Comparison of ENCODE assay signal across 1 mouse cellular context in the genomic region with DNA sequence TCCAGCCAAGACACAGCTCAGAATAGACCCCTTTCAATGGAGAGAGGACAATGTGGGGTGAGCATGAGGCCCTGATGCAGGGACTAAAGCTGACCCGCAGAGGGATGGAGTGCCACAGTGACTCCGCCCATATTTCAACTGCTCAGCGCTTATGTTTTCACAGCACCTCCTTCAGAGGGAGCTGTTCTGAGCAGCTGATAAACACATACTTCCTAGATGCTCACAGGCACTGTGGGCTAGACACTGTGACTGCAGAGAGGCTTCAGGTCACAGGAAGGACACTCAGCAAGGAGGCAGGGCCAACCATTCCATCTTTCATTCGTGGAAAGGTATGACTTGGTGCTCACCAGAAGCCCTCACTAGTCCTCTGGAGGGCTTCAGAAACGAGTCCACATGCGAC.
TF ChIP-seq lines count a peak whose summit lies in the region.

No protein-coding gene starts in this region.

TF ChIP-seq in CH12.LX, 34 proteins besides CTCF, POLR2A, EP300 and RAD21 (continued from another document):
- TF ChIP-seq SMC3 (IDR thresholded peaks at IDR 0.05; ENCODE audit: low read depth, low read length) = 0 out of 2 replicates have a peak, but pooled peaks have one; percentile 18
TF ChIP-seq in CH12.LX: peak in this region for 3.
